Mouse (Mus musculus) E14TG2a.4 (cell line): ENCODE results near the gene Nr0b2.

Source experiments
- CTCF ChIP-seq: conservative IDR thresholded peaks from 2 replicates; pipeline ENCODE4 v1.5.1; 2014; ENCODE audit warnings: low read length
- NANOG ChIP-seq: IDR thresholded peaks from 2 replicates; pipeline ENCODE4 v1.6.1; 2014; ENCODE audit warnings: borderline replicate concordance, low read length, mixed read lengths
- POU5F1 ChIP-seq: IDR thresholded peaks from 2 replicates; pipeline ENCODE4 v1.6.1; 2014; ENCODE audit warnings: low read length, borderline replicate concordance

- TF ChIP-seq CTCF: no peak
- TF ChIP-seq NANOG: no peak
- no peak for TF ChIP-seq POU5F1
Observed at GRCm38 (mm10) chr4:133552768-133553447, at the start of gene Nr0b2.
